Mouse (Mus musculus): ENCODE measurements around the gene Ltbp4.

- TF ChIP-seq CTCF (IDR thresholded peaks at IDR 0.05; ENCODE audit: borderline replicate concordance, extremely low read depth, insufficient read depth, insufficient read length) (no peak), POLR2A (IDR thresholded peaks at IDR 0.05; ENCODE audit: borderline replicate concordance, extremely low read depth, insufficient read depth, insufficient read length, poor library complexity, severe bottlenecking) (no peak)
These were observed 3.0 kb downstream of the Ltbp4 start for GRCm38 (mm10) chr7:27334405-27334911.

Measured in brain, embryonic 14.5 days (tissue).